Mouse (Mus musculus) heart, postnatal 36 days (tissue): ENCODE measurements around the gene Atp8b2. TPM values are rescaled to one million over a fixed set of nuclear protein-coding genes. Genes with fewer than 3 reads are reported as not detected.

Experiments
- DNase-seq, 2 experiments: peaks; one replicate each; pipeline ENCODE4 v3.0.0; 2021 to 2022
- intact Hi-C: fragments of 180-260 bp; cut with DNase I; formaldehyde crosslinking; loops from one replicate; pipeline ENCODE4 v1.15.1; 2025
- microRNA-seq, 2 experiments: library from miRNA; unstranded; fragments of <30 nt; microRNA quantifications; one replicate each; pipeline ENCODE4 v1.2.0; 2021; ENCODE audit warnings: borderline number of aligned reads in 2 of 2
- total RNA-seq, 2 experiments: library from RNA; stranded (reverse); gene quantifications; 2 replicates each; pipeline ENCODE4 v1.2.3; 2021

Atp8b2 gene
- total RNA-seq, 2 experiments from 2014 or later: 21.8 to 24.1 TPM

DNA sequence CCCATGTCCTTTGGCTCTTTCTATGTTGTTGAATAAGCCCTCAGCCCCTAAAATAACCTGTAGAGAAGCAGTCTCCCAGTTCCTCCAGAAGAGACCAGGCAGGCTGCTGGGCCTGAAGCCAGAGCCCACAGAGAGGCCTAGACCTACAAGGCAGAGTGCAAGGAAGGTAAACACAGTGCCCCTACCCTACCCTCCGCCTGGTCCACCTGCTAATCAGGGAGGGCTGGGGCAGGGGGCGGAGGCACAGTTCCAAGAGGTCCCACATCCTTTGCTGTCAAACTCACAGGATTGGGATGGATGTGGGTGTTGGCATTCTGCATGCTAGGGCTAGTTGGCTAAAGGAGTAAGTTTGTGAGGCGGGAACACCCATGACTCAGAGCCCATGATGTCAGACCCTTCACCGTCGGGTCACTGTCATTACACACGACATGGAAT is 51.2 kb downstream of the Atp8b2 start:
- DNase-seq: peak in 1 of 2 experiments; percentile 67
- intact Hi-C loops: loop anchor here (5.0 kb wide), 1 partner anchor 50 kb away; no protein-coding TSS in a partner anchor

DNA sequence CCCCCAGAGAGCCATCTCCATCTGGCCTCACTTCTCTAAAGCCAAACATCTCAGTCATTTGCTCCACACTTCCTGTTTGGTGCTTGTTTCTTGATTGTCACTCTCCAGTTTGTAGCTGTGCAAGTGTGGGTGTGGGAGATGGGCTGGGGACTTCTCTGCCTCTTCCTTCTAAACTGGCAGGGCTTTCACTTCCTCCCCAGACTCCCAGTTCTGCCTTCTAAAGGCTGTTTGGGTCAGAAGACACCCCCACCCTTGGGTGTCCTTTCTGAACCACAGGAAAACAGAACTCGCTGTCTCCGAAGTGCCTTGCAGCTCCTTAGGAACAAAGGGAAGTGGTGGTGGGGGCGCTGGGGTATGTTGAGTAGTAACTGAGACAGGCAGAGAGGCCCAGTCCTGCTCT is 52.1 kb downstream of the Atp8b2 start:
- intact Hi-C loops: loop anchor here (5.0 kb wide), 1 partner anchor 49 kb away; no protein-coding TSS in a partner anchor
- DNase-seq: peak in 1 of 2 experiments; percentile 40

DNA sequence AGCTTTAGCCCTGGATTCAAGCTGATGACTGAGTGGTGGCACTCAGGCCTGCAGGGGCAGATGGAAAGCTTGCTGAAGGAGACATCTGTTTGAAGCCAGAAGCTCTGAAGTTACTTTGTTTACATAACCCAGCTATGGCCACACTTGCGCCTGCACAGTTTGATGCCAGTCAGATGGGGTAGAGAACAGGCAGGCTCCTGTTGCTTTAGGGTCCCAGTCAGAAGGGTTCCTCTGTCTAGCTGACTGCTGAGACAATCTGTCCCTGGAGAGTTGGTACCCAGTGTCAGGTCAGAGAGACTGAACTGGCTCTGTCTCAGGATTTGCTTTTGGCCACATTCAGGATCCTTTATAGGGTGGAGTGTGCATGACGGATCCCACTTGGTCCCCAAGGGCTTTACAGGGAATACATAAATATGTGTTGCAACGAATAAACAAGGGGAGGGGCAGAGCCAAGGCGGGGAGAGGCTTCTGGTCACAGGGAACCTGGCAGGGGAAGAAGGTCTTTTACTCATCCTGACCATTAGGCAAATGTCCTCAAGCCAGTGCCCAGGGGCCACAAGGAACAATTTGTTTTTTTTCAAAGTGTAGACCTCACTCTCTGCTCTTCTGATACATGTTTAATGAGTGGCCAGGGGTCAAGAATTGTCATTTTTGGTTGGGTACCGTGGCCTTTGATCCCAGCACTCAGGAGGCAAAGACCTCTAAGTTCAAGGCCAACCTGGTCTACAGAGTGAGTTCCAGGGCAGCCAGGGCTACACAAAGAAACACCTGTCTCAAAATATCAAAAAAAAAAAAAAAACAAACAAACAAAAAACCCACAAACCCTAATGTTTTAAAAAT is 53.4 kb downstream of the Atp8b2 start:
- intact Hi-C loops: loop anchor here (5.0 kb wide), 1 partner anchor 48 kb away; no protein-coding TSS in a partner anchor
- no peak for DNase-seq

DNA sequence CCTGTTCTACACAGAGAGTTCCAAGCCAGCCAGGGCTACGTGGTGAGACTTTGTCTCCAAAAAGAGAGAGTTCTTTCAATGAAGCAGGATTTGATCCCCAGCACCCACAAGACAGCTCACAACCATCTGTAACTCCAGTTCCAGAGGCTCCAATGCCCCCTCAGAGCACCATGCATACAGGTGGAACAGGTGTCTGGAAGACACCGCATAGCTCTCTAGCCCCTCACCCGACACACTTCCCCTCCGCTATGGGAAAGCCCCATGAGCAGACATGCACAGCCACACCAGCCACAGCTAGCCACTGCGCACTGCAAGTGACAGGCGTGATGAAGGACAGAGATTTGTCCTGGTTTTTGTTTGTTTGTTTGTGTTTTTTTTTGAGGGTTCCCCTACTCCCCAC is 54.5 kb downstream of the Atp8b2 start:
- intact Hi-C loops: no loop called here
- no peak for DNase-seq

DNA sequence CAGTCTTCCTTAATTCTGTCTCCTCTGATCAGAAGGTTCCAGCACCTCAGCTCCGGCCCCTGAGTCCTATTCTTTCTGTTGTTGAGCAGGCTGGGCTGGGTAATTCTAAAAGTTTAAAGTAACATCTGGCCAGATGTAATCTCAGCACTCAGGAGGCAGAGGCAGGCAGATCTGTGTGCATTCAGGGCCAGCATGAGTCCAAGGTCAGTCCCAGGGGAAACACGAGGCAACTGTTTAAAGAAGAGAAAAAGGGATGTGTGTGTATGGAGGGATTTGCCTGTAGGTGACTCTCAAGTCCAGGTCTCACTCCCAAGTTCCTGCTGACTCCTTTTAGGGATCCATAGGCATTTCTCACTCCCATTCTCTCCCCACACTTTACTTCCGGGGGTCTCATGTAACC is 55.5 kb downstream of the Atp8b2 start:
- intact Hi-C loops: no loop called here
- DNase-seq: no peak

DNA sequence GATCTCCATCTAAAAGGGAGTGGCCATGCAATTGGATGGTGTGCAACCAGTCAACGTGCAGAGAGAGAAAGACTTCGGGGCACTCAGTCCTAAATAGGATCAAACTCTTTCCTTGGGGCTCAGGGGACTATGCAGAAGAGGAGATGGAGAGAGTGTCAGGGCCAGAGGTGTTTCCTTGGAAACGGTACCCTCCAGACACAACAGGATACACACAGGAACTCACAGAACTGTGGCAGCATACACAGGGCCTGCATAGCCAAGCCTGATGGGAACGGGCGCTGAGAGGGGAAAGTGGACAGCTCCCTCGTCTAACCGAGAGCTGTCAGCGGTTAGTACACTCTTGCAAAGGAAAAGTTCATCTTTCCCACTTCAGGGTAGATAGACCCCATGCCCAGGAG is 63.8 kb downstream of the Atp8b2 start:
- intact Hi-C loops: no loop called here
- DNase-seq: no peak

DNA sequence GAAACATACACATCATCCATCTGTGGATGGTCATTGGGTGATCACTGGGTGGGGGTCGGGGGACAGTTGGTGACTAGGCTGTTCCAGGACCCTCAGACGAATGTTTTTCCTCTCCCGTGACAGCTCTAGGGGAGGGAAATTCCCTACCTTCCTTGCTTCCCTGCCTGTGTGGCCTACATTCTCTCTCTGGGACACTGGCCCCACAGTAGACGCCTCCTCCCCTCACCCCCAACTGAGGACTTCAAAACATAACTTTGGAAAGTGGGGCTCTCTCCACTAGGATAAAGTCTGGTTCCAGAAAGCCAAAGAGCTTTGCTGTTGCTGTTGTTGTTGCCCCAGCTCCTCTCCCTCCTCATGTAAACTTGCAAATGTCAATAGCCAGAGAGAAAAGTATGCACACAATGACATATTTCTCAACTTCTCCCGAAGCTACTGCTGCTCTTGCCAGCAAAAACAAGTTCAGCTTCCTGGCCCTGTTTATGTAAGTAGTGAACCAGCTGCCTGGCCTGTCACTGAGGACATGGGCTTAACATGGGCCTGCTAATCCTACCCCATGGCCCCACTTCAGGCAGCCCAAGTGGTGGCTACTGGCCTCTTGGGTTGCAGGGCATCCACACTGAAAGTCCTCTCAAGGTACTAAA is 64.3 kb downstream of the Atp8b2 start:
- peak in 1 of 2 experiments; percentile 24 for DNase-seq
- intact Hi-C loops: no loop called here

DNA sequence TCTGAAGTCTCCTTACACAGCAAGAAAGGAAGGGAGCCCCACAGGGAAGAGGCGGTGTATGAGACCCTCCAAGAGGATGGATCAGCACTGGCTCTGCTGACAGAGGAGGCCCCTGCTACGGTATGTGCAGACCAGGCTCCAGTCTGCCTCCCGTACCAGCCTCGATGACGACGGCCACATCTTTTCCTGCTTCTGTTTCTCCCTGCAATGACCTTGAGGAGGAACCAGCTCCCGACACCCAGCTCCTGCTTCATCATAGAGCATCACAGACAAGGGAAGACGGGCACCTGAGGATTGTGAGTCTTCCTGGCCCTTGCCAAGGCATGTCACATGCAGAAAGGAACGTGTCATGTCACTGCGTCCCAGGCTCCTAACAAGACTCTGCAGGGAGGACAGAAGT is 65.3 kb downstream of the Atp8b2 start:
- intact Hi-C loops: no loop called here
- no peak for DNase-seq

DNA sequence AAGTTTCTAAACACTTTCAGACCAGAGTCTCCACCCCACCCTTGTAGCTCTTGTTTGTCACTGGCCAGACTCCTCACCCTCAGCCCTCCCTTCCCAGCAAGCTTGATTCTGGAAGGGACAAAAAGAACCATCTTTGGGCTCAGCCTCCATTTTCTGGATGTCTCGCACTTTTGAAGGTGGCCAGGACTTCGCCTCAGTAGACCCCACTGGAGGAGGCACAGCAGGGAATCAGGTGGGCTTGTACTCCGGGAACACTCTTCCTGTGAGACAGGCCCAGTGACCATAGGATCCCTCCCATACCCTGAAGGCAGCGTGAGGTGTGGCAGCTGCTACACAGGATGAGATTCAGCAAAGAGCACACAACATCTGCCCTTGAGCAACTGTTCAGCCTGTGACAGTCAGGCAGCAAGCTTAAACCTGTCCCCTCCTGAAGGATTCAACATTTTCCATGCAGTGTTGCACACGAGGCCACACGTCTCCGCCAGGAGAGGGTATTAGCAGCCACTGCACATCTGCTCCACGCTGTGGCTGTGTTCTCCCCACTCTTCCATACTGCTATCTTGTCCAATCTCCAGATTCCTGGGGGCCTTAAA is 66.0 kb downstream of the Atp8b2 start:
- intact Hi-C loops: no loop called here
- DNase-seq: no peak

DNA sequence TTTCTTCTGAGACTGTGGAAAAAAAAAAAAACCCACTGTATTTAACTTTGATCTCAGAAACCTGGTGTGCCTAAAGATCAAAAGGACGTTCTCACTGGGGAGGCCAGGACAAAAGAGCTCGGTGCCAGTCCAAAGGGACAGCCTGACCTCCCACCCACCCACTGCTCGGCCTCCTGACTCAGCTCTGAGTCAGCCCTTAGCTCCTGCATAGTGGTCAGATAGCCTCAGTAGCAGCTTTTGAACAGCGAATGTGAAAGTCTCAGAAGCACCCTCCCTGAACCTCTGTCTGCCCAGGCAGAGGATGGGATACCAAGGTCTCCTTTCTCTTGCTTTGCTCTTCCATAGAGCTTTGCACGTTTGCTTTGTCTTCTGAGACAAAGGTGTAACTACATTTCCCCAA is 66.7 kb downstream of the Atp8b2 start:
- DNase-seq: no peak
- intact Hi-C loops: no loop called here

DNA sequence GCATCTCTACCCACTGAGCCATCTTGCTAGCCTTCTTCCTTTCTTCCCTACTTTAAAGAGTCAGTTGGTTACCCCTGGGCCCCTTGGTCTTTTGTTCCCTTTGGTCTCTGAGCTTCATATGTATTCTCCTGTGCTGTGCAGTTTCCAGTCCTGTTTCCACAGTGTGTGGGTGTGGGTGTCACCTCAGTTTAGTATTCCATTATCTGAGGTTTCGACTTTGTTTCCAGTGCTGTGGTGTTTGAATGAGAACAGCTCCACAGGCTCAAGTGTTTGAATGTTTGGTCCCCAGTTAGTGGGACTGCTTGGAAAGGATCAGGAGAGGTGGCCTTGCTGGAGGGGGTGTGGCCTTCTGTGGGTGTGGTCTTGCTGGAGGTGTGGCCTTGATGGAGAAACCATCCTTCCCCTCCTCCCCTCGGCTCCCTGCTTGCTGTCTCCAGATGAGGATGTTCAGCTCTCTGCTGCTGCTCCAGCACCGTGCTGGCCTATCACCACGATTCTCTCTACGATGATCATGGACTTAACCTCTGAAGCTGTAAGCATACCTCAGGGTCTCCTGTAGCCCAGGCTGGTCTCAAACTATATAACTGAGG is 70.7 kb downstream of the Atp8b2 start:
- intact Hi-C loops: no loop called here
- DNase-seq: no peak

DNA sequence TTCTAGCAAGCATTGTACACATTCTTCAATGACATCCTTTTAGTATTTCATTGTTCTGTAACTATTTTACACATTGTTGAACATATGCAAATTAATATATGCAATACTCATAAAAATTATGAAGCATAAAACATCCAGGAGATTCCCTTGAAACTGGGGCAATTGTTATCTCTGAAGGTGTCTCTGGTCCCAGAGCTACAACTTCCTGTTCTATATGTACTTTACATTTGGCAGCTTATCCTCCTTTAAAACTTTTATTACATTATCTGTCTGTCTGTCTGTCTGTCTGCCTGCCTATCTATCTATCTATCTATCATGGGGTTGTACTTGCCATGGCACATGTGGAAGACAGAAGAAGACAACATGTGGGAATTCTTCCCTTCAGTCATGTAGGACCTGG is 71.6 kb downstream of the Atp8b2 start:
- DNase-seq: no peak
- intact Hi-C loops: no loop called here

DNA sequence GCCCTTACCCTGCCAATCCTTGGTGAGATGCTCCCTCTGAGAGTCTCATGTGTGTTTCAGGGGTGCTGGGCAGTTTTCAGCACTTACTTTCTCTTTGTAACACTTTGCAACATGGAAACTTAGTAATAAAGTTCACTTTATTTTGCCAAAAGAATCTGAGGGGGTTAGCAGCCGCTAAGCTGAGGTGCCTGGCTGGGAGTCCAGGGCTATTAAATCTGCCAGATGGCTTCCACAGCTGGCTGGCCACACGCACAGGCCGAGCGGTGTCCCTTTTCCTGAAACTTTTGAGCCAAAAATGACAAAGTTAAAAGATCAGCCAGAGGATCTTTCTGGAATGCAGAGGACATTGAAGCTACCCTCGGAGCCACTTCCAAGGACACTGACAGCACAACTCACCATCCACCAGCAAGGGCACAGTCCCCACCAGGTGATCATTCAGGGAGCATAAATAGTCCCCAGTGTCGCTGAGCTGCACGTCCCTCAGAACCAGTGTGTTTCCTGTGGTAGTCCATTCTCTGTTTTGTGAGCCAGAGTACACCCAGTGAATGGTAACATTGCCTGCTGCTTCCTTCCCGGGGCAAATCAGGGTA is 73.4 kb downstream of the Atp8b2 start:
- intact Hi-C loops: no loop called here
- no peak for DNase-seq

Small RNAs within 50 kb of the gene (microRNA-seq; reads per million reads assigned to microRNA genes)
- 0 reads per million in 2 experiments for gene Mir7669

Other genes with a start within 250 kb of the Atp8b2 start
- gene Adar, start 248.5 kb downstream of the Atp8b2 start, total RNA-seq: 10 to 100 TPM; 13.2 to 13.7 TPM
- under 1 TPM; 0.08 to 0.19 TPM for gene Chrnb2, start 198.9 kb downstream of the Atp8b2 start, total RNA-seq
- 10 to 100 TPM; 24.4 to 26.9 TPM for gene Ube2q1, start 189.9 kb downstream of the Atp8b2 start, total RNA-seq
- gene She, start 132.1 kb downstream of the Atp8b2 start, total RNA-seq: 10 to 100 TPM; 13.2 to 15.0 TPM
- 1 to 10 TPM; 4.3 to 7.5 TPM for gene Il6ra, start 50.3 kb downstream of the Atp8b2 start, total RNA-seq
- gene Hax1, start 35.3 kb upstream of the Atp8b2 start, total RNA-seq: 10 to 100 TPM; 42.3 to 53.4 TPM
- gene 4933434E20Rik, start 88.1 kb upstream of the Atp8b2 start, total RNA-seq: 10 to 100 TPM; 84.0 to 87.6 TPM
- gene Ubap2l, start 89.1 kb upstream of the Atp8b2 start, total RNA-seq: 100 to 1,000 TPM; 101 to 121 TPM
- 10 to 100 TPM; 50.9 to 56.1 TPM for gene Tpm3, start 109.1 kb upstream of the Atp8b2 start, total RNA-seq
- under 1 TPM; 0.11 TPM for gene Nup210l, start 140.6 kb upstream of the Atp8b2 start, total RNA-seq